Mouse (Mus musculus): ENCODE measurements around the gene Lpar3.

GRCm38 (mm10) chr3:146307341-146307740 is 86.6 kb downstream of the Lpar3 start:
- TF ChIP-seq CTCF (IDR thresholded peaks at IDR 0.05; ENCODE audit: low read depth) = no peak
- TF ChIP-seq EP300 (IDR thresholded peaks at IDR 0.05; ENCODE audit: low read depth) = no peak

Data from liver, embryonic 14.5 days (tissue).